Mouse (Mus musculus): ENCODE data around the gene Dgkh.

Gene Dgkh

GRCm38 (mm10) chr14:78722031-78722430, 10.5 kb downstream of the Dgkh start:
- DNase-seq = no peak

DNA sequence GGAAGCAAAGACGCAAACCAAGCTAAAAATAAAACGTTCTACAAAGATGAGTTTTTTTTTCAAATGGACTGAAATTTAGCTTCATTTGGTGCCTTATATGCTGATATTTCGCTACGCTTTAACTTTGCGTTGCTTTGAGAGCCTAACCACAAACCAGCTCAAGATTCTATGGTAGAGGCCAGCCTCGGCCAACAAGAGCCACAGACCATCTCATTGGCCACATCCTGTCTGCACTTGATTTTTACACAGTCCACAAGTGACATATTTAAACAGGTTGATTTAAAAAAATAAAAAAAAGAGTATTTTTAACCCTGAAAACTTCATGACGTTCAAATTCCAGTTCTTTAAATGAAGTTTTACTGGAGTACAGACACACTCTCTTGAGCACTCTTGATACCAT, 16.5 kb downstream of the Dgkh start:
- no peak for DNase-seq

DNA sequence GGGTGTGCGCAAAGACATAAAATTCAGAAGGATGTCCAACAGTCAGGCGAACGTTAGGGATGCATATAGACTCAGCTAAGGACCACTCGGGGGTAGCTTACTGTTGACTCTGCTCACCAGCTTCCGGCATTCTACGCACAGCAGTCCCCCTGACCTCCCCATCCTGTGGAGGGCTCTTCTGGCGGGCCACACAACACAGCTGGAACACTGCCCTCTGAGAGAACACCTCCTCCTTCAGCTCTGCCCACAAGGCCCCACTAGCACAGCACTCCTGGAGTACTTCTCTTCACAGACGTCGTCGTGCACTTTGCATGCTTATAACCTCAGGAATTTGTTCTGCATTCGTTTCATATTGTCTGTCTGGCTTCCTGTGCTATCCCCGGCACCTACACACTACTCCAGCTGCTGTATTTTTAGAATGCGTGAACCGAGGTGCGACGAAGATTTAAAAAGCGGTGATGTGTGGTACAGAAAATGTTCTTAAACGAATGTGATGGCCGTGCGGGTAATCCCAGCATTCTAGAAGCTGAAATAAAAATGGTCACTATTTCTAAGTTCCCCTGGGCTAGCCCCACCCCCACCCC, 19.9 kb downstream of the Dgkh start:
- DNase-seq = no peak

DNA sequence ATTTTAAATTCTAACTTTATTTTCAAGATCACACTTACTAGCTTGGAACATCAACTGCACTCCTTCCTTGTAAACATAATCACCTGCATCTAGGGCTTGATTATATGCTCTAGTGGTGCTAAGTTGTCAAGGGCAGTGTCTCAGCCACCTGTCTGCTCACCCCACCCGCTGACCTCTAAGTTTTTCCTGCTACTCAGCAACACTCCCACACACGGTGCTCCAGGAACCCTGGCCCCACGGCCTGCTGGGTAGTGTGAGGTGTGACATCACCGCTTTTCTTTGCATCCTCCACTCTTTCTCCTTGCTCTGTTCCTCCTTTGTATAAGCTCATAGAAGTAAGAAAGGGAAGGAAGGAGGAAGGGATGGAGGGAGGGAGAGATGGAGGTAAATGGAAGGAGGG, 21.9 kb downstream of the Dgkh start:
- no peak for DNase-seq

GRCm38 (mm10) chr14:78705616-78706015, 27.0 kb downstream of the Dgkh start:
- no peak for DNase-seq

- no peak for DNase-seq
These were observed 28.6 kb downstream of the Dgkh start for GRCm38 (mm10) chr14:78703989-78704388.

GRCm38 (mm10) chr14:78703361-78703760, 29.2 kb downstream of the Dgkh start:
- no peak for DNase-seq

DNA sequence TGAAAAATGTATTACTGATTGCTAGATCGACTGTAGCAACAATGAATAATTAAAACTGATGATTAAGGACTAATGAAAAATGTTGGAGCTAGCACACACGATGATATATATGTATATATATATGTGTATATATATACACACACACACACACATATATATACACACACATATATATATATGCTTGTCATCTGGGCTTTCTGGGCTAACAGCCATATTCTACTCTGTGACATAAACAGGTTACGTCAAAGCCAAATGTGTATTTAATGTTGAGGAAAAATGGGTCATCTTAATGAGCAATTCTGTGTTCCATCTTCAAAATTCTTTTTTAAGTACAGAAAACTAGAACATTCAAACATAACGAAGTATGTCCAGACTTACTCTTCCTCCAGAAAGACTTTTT, 30.5 kb downstream of the Dgkh start:
- DNase-seq = no peak

DNA sequence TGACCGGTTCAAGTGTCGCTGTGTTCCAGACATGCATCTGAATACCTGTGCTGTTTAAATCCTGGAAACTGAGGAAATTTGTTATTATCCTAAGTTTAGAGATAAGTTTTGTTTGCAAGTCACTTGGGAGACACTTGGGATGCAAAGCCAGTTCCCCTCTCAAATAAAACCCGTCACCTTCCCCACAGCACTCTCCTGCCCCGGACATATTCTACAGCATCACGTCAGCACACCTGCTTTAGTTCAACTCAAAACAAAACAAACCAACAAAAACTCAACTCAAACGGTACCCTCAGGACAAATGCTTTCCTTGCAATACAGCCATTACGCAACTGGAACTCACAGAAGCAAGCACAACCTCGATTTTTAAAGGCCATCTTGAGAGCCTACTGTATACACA, 31.1 kb downstream of the Dgkh start:
- no peak for DNase-seq

DNA sequence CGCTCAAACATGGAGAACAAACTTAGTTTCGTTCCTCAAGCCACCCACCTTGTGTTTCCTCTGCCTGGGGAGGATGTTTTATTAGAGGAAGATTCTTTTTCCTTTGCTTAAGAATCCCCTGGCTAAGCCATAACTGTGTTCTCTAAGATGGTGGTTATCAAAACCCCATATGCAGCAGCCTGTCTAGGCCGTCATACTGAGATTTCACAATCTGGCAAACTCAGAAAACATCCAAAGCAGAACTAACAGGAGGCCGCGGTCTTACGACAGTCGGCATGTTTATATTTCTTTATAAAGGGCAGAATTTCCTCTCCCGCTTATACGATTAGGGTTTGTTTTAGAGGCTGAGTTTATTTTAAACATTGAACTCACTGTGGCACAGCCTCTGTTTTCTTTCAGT, 31.5 kb downstream of the Dgkh start:
- DNase-seq = no peak

- DNase-seq = no peak
These were observed 32.9 kb downstream of the Dgkh start for GRCm38 (mm10) chr14:78699634-78700033.

DNA sequence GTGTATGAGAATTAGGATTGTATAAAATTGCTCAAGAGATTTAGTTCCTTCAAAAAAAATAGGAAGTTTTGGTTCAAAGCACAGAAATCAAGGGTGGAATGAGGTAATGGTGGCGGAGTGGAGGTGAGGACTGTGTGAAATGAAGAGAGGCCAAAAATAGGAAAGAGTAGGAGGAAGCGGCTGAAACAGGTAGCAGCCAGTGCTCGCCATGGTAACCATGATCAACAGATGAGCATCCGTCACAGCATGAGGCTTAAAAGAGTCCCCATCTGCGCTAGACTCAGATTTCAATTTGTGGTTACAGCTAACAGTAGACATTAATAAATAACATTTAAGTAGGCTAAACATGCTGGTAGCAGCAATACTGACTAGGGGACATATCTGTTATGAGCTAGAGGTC, 33.4 kb downstream of the Dgkh start:
- DNase-seq = no peak

- no peak for DNase-seq
These were observed 38.5 kb downstream of the Dgkh start for GRCm38 (mm10) chr14:78694121-78694520.

- DNase-seq = no peak
These were observed 40.0 kb downstream of the Dgkh start for GRCm38 (mm10) chr14:78692602-78693001.

- no peak for DNase-seq
These were observed 40.6 kb downstream of the Dgkh start for GRCm38 (mm10) chr14:78691926-78692487.

- no peak for DNase-seq
These were observed 41.7 kb downstream of the Dgkh start for GRCm38 (mm10) chr14:78690883-78691282.

GRCm38 (mm10) chr14:78690387-78690786, 42.2 kb downstream of the Dgkh start:
- no peak for DNase-seq

GRCm38 (mm10) chr14:78689950-78690349, 42.6 kb downstream of the Dgkh start:
- no peak for DNase-seq

- no peak for DNase-seq
These were observed 44.9 kb downstream of the Dgkh start for GRCm38 (mm10) chr14:78687716-78688115.

GRCm38 (mm10) chr14:78686701-78687100, 45.9 kb downstream of the Dgkh start:
- no peak for DNase-seq

DNA sequence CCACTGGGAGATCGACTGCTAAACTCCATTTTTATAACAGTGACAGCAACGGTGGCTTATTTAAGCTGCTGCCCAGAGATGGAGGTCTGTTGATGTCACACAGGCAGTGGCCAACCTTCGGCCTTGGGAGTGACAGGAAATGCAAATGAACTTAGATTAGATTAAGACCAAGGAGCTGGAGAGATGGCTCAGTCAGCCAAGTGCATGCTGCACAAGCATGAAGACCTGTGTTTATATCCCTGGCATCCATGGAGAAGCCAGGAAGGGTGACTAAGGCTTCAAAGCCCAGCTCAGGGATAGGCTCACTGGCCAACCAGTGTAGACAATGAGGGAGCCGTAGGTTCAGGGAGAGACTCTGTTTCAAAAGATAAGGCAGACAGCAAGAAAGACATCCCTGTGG, 48.4 kb downstream of the Dgkh start:
- DNase-seq = no peak

- DNase-seq = no peak
These were observed 53.6 kb downstream of the Dgkh start for GRCm38 (mm10) chr14:78678981-78679380.

- DNase-seq = no peak
These were observed 54.6 kb downstream of the Dgkh start for GRCm38 (mm10) chr14:78677852-78678588.

DNA sequence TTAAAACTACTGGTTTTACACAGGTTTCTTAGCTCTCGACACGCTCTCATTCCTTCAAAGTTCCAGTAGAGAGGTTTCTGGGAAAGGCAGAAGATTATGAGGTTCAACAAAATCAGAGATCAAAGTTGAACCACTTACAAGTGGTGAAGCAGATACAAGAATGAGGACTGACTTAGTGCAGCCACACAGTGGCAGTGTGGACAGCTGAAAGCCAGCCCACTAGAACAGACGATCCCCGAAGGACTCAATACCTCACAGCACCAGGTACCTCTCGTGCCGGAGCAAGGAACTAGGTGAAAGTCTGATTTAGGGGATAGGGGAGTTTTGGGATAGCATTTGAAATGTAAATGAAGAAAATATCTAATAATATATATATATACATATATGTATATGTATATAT, 56.1 kb downstream of the Dgkh start:
- DNase-seq = no peak

DNA sequence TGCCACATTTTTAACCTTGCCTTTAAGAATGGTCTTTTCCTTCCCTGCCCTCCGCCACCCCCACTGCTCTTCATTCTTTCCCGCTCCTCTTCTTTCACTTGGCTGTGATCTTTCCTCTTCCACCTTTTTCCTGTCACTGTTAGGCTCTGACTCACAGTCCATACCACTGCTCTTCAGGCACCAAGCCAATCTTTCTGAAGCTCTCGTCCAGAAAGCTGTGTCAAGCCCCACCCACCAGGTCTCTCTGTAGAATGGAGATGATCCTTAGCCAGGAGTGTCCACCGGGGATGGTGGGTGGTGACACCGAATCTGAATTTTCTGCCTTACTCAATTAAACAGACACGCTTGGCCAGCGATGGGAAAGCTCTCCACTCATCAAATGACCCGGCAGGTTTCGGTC, 58.0 kb downstream of the Dgkh start:
- DNase-seq = no peak
